Mouse (Mus musculus) midbrain, embryonic 13.5 days (tissue): Measurements from ENCODE around the gene Haspin. TPM values are rescaled to one million over a fixed set of nuclear protein-coding genes. Genes with fewer than 3 reads are reported as not detected.
A peak's percentile ranks its signal among the peaks of the same experiment; 100 is the strongest.

ENCODE experiments used
- ATAC-seq: fragments of 200-750 bp; cut with Nextera tagmentation; 2 replicates; pipeline ENCODE4 v1.8.0; 2017; ENCODE audit warnings: mild to moderate bottlenecking, moderate TSS enrichment, moderate library complexity
- H3K27ac ChIP-seq: fragments of 300-500 bp; sonication (generic); 2 replicates; pipeline ENCODE4 v1.5.1; 2015; ENCODE audit warnings: inconsistent platforms, mild to moderate bottlenecking, moderate library complexity
- H3K27me3 ChIP-seq: fragments of 300-500 bp; sonication (generic); 2 replicates; pipeline ENCODE4 v1.6.1; 2015; ENCODE audit warnings: mild to moderate bottlenecking, inconsistent platforms
- H3K36me3 ChIP-seq: fragments of 300-500 bp; sonication (generic); 2 replicates; pipeline ENCODE4 v1.6.1; 2015; ENCODE audit warnings: mild to moderate bottlenecking, inconsistent platforms
- H3K4me1 ChIP-seq: fragments of 300-500 bp; sonication (generic); replicated peaks from 2 replicates; pipeline ENCODE4 v1.6.1; 2015; ENCODE audit warnings: inconsistent platforms
- H3K4me2 ChIP-seq: fragments of 300-500 bp; sonication (generic); replicated peaks from 2 replicates; pipeline ENCODE4 v1.6.1; 2015; ENCODE audit warnings: moderate library complexity, mild to moderate bottlenecking, inconsistent platforms
- H3K4me3 ChIP-seq: fragments of 300-500 bp; sonication (generic); replicated peaks from 2 replicates; pipeline ENCODE4 v1.5.1; 2015; ENCODE audit warnings: mild to moderate bottlenecking, inconsistent platforms
- H3K9ac ChIP-seq: fragments of 300-500 bp; sonication (generic); replicated peaks from 2 replicates; pipeline ENCODE4 v1.6.1; 2015; ENCODE audit warnings: mild to moderate bottlenecking, inconsistent platforms
- H3K9me3 ChIP-seq: fragments of 300-500 bp; sonication (generic); 2 replicates; pipeline ENCODE4 v1.6.1; 2016; ENCODE audit warnings: mild to moderate bottlenecking, inconsistent platforms
- WGBS: fragments of 180-500 bp; shearing (Covaris S2); methylation state at CpG from one replicate; pipeline ENCODE4 v1.1.7; 2015; 5-methylcytosine and 5-hydroxymethylcytosine counted together
- polyA plus RNA-seq: library from polyadenylated mRNA; unstranded; fragments of >200 nt; fragmentation: Nextera tagmentation; extraction: Ambion mirVana; gene quantifications from 2 replicates; pipeline ENCODE4 v1.2.1, GENCODE M21; 2015

Haspin gene
- polyA plus RNA-seq = 5.2 and 5.6 TPM in 2 replicates

GRCm38 (mm10) chr11:73137591-73138501 lies at the start of gene Haspin:
TSS of gene Haspin (minus strand) at chr11:73138294.
- H3K9me3 ChIP-seq = no peaks in the 10 kb centered on the region
- peaks cover 9% of the 10 kb centered on the region for H3K36me3 ChIP-seq
- peaks cover 25% of the 10 kb centered on the region for H3K4me1 ChIP-seq
- H3K4me2 ChIP-seq = peak within 1 kb of the TSS; percentile 92
- ATAC-seq = peak; percentile 98
- no peak within 1 kb of the TSS for H3K27ac ChIP-seq
- peak within 1 kb of the TSS; percentile 79 for H3K9ac ChIP-seq
- no peaks in the 10 kb centered on the region for H3K27me3 ChIP-seq
- under 1% methylated on average over 81 of the region's 84 CpGs for WGBS
- peak within 1 kb of the TSS; percentile 79 for H3K4me3 ChIP-seq

- H3K9me3 ChIP-seq = no peaks in the 10 kb centered on the region
- H3K36me3 ChIP-seq = peaks cover 95% of the 10 kb centered on the region
- no peak for ATAC-seq
- no peaks in the 10 kb centered on the region for H3K4me1 ChIP-seq
- H3K27ac ChIP-seq = no peak overlapping the region
- H3K9ac ChIP-seq = no peak overlapping the region
- no peak overlapping the region for H3K4me2 ChIP-seq
- H3K27me3 ChIP-seq = no peaks in the 10 kb centered on the region
- no peak overlapping the region for H3K4me3 ChIP-seq
- WGBS = 89% methylated on average over 6 of the region's 6 CpGs
These were observed 49.1 kb upstream of the Haspin start for GRCm38 (mm10) chr11:73187231-73187630.

DNA sequence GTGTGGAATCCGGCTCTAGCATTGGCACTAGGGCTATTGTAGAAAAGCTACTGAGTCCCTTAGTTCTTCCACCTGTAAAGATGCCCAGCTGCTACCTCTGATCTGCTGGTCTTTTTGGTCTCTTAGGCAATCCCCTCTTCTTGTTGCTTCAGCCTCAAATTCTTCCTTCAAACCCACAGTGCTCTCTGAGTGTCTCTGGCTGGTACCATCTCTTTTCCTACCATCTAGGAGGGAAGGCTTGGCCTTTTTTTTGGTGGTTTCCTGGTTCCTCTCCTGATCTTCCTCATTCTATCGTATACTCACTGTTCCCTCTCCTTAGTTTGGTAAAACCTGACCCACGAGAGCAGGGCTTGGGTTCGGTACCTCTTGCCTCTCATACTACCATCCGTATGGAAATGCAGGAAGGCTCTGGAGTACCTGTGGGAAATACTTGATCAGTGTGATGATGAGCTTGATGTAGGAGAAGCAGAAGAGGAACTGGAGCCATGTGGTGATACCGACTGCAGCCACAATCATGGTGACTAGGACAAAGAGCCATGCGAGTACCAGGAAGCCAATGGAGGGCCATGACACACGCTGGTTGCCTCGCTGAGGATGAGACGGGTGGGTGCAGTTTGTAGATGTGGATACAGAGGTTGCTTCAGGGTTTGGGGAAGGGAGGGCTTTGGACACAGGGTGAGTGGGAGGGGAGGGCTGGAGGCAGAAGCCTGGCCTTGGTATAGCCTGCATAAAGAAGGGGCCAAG lies 48.0 kb upstream of the Haspin start:
- Histone ChIP-seq H3K4me3 (no peak overlapping the region), H3K4me1 (no peaks in the 10 kb centered on the region), H3K27me3 (no peaks in the 10 kb centered on the region), H3K4me2 (no peak overlapping the region), H3K9ac (no peak overlapping the region), H3K36me3 (peaks cover 85% of the 10 kb centered on the region), H3K9me3 (no peaks in the 10 kb centered on the region), H3K27ac (no peak overlapping the region)
- no peak; the same call in 1 of the 2 replicates for ATAC-seq
- 94% methylated on average over 10 of the region's 10 CpGs for WGBS

DNA sequence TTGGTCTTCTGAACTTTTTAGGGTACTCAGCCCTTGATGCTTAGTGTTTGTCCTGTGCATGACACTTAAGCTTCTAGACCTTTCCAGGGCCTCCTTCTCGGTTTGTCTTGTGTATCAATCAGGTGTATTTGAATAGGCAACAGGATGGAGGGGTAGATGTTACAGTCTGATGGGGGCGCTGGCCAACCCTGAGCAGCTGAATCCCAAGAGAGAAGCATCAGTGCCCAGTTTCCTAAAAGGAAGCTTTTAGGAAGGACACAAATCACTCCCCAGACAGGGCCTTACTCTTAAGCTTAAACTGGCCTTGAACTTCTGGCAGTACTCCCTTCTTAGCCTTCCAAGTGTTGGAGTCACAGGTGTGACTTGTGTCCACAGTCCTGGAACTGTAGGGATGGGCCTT lies 39.8 kb upstream of the Haspin start:
- 0% methylated on average over 2 of the region's 2 CpGs for WGBS
- H3K27ac ChIP-seq = peak overlapping the region; percentile 88
- H3K9ac ChIP-seq = peak overlapping the region; percentile 92
- H3K4me2 ChIP-seq = peak overlapping the region; percentile 69
- peaks cover 30% of the 10 kb centered on the region for H3K36me3 ChIP-seq
- no peaks in the 10 kb centered on the region for H3K27me3 ChIP-seq
- ATAC-seq = no peak
- H3K4me3 ChIP-seq = peak overlapping the region; percentile 96
- no peaks in the 10 kb centered on the region for H3K9me3 ChIP-seq
- H3K4me1 ChIP-seq = peaks cover 42% of the 10 kb centered on the region

DNA sequence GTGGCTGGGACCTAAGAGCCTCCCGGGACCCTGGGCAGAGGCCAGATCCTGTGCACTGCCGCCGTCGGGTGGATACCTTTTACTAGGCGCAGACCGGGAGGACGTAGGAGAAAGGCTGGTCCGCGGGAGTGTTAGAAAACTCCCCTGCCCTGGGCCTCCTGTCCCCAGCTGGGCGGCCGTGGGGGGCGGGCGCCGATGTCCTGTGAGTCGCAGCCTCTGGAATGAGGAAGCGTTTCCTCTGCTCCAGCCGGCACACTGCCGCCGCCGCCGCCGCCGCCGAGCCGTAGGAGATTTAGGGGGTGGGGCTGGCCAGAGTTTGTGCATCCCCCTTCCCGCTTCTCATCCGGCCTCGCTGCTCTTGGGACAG lies 39.4 kb upstream of the Haspin start:
- H3K4me1 ChIP-seq = peaks cover 42% of the 10 kb centered on the region
- peak overlapping the region; percentile 69 for H3K4me2 ChIP-seq
- no peaks in the 10 kb centered on the region for H3K27me3 ChIP-seq
- H3K4me3 ChIP-seq = peak overlapping the region; percentile 96
- peaks cover 28% of the 10 kb centered on the region for H3K36me3 ChIP-seq
- no peaks in the 10 kb centered on the region for H3K9me3 ChIP-seq
- WGBS = under 1% methylated on average over 28 of the region's 28 CpGs
- ATAC-seq = no peak
- peak overlapping the region; percentile 92 for H3K9ac ChIP-seq
- H3K27ac ChIP-seq = peak overlapping the region; percentile 88

DNA sequence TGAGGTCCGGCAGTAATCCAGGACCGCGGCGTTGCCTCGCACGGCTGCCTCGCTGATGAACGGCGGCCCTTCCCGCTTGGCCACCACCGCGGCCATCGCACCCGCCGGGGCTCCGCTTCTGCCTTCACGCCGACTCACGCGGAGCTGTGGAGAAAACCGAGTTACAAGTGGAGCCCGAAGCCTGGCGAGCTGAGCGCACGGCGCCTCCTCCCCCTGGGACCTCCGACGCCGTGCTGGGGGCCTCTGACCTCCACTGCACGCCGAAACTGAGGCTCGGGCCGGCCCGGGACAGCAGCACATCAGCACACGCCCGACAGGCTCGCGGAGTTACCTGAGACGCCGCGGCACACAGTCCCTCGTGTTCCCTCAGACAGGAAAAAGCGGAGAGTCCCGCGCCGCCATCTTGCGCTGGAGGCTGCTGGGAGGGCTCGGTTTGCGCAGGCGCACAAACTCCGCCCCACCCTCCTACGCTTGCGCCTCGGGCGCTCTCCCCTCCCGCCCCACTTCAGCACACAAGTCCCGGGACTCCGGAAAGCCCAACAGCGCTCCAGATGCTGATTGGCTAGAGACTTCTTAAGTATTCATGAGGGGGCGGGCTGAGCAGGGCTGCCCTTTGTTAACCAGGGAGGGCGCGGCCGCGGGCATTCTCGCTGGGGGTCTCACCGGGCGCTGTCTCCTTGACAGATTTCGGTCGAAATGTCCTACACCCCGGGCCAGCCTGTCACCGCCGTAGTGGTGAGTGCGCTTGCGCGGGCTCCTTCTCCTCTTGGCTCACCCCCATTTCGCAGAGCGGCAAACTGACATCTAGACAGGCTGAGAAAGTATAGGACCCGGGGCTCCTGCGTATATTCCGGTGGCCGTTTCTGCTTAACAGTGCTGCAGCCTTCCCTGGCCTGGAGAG lies 38.8 kb upstream of the Haspin start, which contains the start of the genes Emc6 and Tax1bp3:
Gene Emc6, minus strand, starts transcription at position 430 of the 901 bp plus-strand sequence.
Gene Tax1bp3, plus strand, starts transcription at position 476 of the 901 bp plus-strand sequence.
- Histone ChIP-seq H3K4me1 (peaks cover 42% of the 10 kb centered on the region), H3K4me2 (peak within 1 kb of the TSS; percentile 81), H3K36me3 (peaks cover 30% of the 10 kb centered on the region), H3K4me3 (peak within 1 kb of the TSS; percentile 96), H3K9me3 (no peaks in the 10 kb centered on the region), H3K9ac (peak within 1 kb of the TSS; percentile 95), H3K27me3 (no peaks in the 10 kb centered on the region), H3K27ac (peak within 1 kb of the TSS; percentile 88)
- under 1% methylated on average over 81 of the region's 81 CpGs for WGBS
- ATAC-seq = peak; percentile 98

DNA sequence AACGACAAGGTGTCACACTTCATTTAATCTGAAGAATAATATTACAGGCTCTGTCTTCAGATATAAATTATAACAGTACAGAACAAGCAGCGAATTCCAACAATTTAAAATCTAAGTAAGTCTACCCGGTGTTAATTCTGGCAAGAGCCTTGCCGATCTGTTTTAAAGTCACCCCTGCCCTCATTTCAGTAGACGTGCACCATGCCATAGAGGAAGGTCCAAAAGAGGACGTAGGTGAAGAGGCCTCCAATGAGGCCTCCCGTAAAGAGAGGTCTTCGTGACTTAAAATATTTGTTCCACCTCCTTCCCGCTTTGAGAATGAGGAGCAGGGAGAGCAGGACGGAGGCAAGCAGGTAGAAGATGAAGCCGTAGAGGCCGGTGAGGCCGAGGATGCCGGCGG lies 38.1 kb upstream of the Haspin start:
- Histone ChIP-seq H3K36me3 (peaks cover 37% of the 10 kb centered on the region), H3K9me3 (no peaks in the 10 kb centered on the region), H3K4me3 (peak overlapping the region; percentile 96), H3K4me1 (peaks cover 42% of the 10 kb centered on the region), H3K4me2 (peak overlapping the region; percentile 81), H3K27ac (peak overlapping the region; percentile 86), H3K27me3 (no peaks in the 10 kb centered on the region), H3K9ac (peak overlapping the region; percentile 95)
- ATAC-seq = no peak
- 2% methylated on average over 14 of the region's 15 CpGs for WGBS

- H3K4me2 ChIP-seq = peak overlapping the region; percentile 81
- no peaks in the 10 kb centered on the region for H3K9me3 ChIP-seq
- H3K9ac ChIP-seq = peak overlapping the region; percentile 95
- peaks cover 42% of the 10 kb centered on the region for H3K4me1 ChIP-seq
- no peak overlapping the region for H3K27ac ChIP-seq
- peak overlapping the region; percentile 96 for H3K4me3 ChIP-seq
- 55% methylated on average over 8 of the region's 8 CpGs for WGBS
- H3K27me3 ChIP-seq = no peaks in the 10 kb centered on the region
- peaks cover 39% of the 10 kb centered on the region for H3K36me3 ChIP-seq
- ATAC-seq = no peak
These were observed 37.5 kb upstream of the Haspin start for GRCm38 (mm10) chr11:73175612-73176011.

DNA sequence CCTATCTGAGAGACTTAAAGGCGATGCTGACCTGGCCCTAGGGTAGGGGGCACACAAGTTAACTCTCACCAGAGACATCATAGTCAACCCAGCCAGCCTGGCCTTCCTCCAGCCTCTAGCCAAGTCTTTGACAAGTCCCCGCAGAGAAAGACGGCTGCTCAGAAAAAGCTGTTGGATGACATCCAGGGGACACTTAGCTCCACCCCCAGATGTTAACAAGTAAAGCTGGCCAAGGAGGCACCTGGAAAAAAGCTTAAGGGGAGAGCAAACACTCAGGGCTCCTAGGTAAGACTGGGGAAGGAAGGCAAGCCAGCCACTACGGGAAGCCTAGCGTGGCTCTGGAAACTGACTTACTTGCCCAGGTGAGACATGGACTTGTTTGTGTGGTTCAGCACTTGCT lies 34.1 kb upstream of the Haspin start:
- peaks cover 18% of the 10 kb centered on the region for H3K4me1 ChIP-seq
- no peaks in the 10 kb centered on the region for H3K27me3 ChIP-seq
- no peak overlapping the region for H3K4me2 ChIP-seq
- H3K4me3 ChIP-seq = no peak overlapping the region
- H3K27ac ChIP-seq = no peak overlapping the region
- H3K9ac ChIP-seq = no peak overlapping the region
- H3K9me3 ChIP-seq = no peaks in the 10 kb centered on the region
- WGBS = 74% methylated on average over 5 of the region's 5 CpGs
- peaks cover 35% of the 10 kb centered on the region for H3K36me3 ChIP-seq
- ATAC-seq = no peak

DNA sequence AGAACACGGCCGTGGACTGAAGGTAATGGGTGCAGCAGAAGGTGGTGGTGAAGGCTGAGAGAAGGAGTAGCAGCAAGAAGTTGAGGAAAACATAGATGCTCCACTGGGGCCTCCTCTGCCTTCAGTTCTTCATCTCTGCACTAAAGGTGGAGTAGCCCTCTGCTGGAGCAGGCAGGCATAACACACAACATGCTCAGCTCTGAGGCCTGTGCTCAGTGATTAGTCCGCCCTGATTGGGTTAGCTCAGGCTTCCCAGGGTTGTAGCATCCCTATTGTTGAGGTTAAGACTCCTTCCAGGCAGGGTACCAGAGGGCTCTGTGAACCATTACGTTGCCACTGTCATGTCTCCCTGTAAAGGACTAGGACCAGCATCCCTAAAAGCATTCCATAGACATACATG lies 31.1 kb upstream of the Haspin start:
- Histone ChIP-seq H3K4me3 (no peak overlapping the region), H3K4me1 (no peaks in the 10 kb centered on the region; the same call in 1 of the 2 replicates), H3K27me3 (no peaks in the 10 kb centered on the region), H3K4me2 (no peak overlapping the region), H3K27ac (no peak overlapping the region), H3K36me3 (peaks cover 31% of the 10 kb centered on the region), H3K9me3 (no peaks in the 10 kb centered on the region), H3K9ac (no peak overlapping the region)
- WGBS = 40% methylated on average over 4 of the region's 4 CpGs
- peak; percentile 59 for ATAC-seq

- ATAC-seq = no peak
- H3K4me3 ChIP-seq = no peak overlapping the region
- no peak overlapping the region for H3K9ac ChIP-seq
- H3K27me3 ChIP-seq = no peaks in the 10 kb centered on the region
- no peaks in the 10 kb centered on the region for H3K9me3 ChIP-seq
- H3K36me3 ChIP-seq = peaks cover 24% of the 10 kb centered on the region
- no peak overlapping the region for H3K27ac ChIP-seq
- no peak overlapping the region for H3K4me2 ChIP-seq
- 81% methylated on average over 6 of the region's 6 CpGs for WGBS
- no peaks in the 10 kb centered on the region for H3K4me1 ChIP-seq
These were observed 30.5 kb upstream of the Haspin start for GRCm38 (mm10) chr11:73168576-73168975.
